Mouse (Mus musculus) CH12.LX (cell line): ENCODE results near the gene Coro2a. TPM values are rescaled to one million over a fixed set of nuclear protein-coding genes. Genes with fewer than 3 reads are reported as not detected.
A peak's percentile ranks its signal among the peaks of the same experiment; 100 is the strongest.

ENCODE experiments used
- DNase-seq: peaks from one replicate; pipeline ENCODE4 v3.0.0-alpha.2; 2013; ENCODE audit errors: extremely low read depth
- H3K27ac ChIP-seq: 2 replicates; pipeline ENCODE4 v1.5.1; 2012; ENCODE audit warnings: low read depth, mild to moderate bottlenecking, control low read depth, moderate library complexity; ENCODE audit not compliant: insufficient read depth
- H3K27me3 ChIP-seq: replicated peaks from 2 replicates; pipeline ENCODE3; 2012; ENCODE audit warnings: inconsistent platforms
- H3K36me3 ChIP-seq, 2 experiments: replicated peaks in 1 of 2; 2 replicates each; pipeline versions ENCODE3 to v1.6.1; 2012; ENCODE audit warnings: inconsistent platforms in 1 of 2, low read length in 1 of 2, mild to moderate bottlenecking in 1 of 2, mixed read lengths in 1 of 2, moderate library complexity in 1 of 2; ENCODE audit not compliant: control insufficient read depth in 1 of 2, insufficient read depth in 1 of 2
- H3K4me1 ChIP-seq, 2 experiments: 2 replicates each; pipeline ENCODE4 v1.6.1; 2012; ENCODE audit warnings: inconsistent platforms in 1 of 2, moderate library complexity in 1 of 2; ENCODE audit not compliant: insufficient read depth in 2 of 2, control insufficient read depth in 1 of 2
- H3K4me2 ChIP-seq: 2 replicates; pipeline ENCODE4 v1.6.1; 2012; ENCODE audit warnings: low read depth, mild to moderate bottlenecking, control low read depth; ENCODE audit not compliant: poor library complexity, insufficient read depth, severe bottlenecking
- H3K4me3 ChIP-seq, 3 experiments: fragments of 150-350 bp in 1 of 3; sonication (generic) in 1 of 3; replicated peaks in 1 of 3; 2 replicates each; pipeline versions ENCODE3 to v1.5.1; 2011 to 2012; ENCODE audit warnings: low read depth in 2 of 3, low read length in 2 of 3, mild to moderate bottlenecking in 2 of 3, moderate library complexity in 2 of 3, control low read depth in 1 of 3, improper control_type of control experiment in 1 of 3, inconsistent platforms in 1 of 3, mixed read lengths in 1 of 3; ENCODE audit not compliant: poor library complexity in 1 of 3
- H3K79me2 ChIP-seq: replicated peaks from 2 replicates; pipeline ENCODE4 v1.6.1; 2012; ENCODE audit warnings: mild to moderate bottlenecking, moderate library complexity; ENCODE audit not compliant: control insufficient read depth, poor library complexity, insufficient read depth, severe bottlenecking; ENCODE audit errors: extremely low read depth
- H3K9ac ChIP-seq: 2 replicates; pipeline ENCODE4 v1.6.1; 2012; ENCODE audit warnings: low read depth, mild to moderate bottlenecking, control low read depth, moderate library complexity; ENCODE audit not compliant: insufficient read depth
- H3K9me3 ChIP-seq: replicated peaks from 2 replicates; pipeline ENCODE3; 2012; ENCODE audit warnings: low read length, inconsistent platforms, mixed read lengths
- BHLHE40 ChIP-seq: IDR thresholded peaks from 2 replicates; pipeline ENCODE4 v1.6.1; 2011; ENCODE audit warnings: mild to moderate bottlenecking, low read depth, low read length, improper control_type of control experiment
- CHD1 ChIP-seq: IDR thresholded peaks from 2 replicates; pipeline ENCODE4 v1.6.1; 2012; ENCODE audit warnings: low read depth, low read length, improper control_type of control experiment, inconsistent platforms
- CHD2 ChIP-seq: IDR thresholded peaks from 2 replicates; pipeline ENCODE4 v1.6.1; 2011; ENCODE audit warnings: low read length, improper control_type of control experiment
- CTCF ChIP-seq, 2 experiments: IDR thresholded peaks in 1 of 2; conservative IDR thresholded peaks in 1 of 2; 2 replicates each; pipeline ENCODE4 v1.5.1; 2011 to 2012; ENCODE audit warnings: low read depth in 2 of 2, low read length in 2 of 2, improper control_type of control experiment in 1 of 2, inconsistent platforms in 1 of 2, mild to moderate bottlenecking in 1 of 2, moderate library complexity in 1 of 2
- E2F4 ChIP-seq: IDR thresholded peaks from 2 replicates; pipeline ENCODE4 v1.6.1; 2011; ENCODE audit warnings: low read depth, low read length, improper control_type of control experiment; ENCODE audit not compliant: insufficient replicate concordance
- ELF1 ChIP-seq: IDR thresholded peaks from 2 replicates; pipeline ENCODE4 v1.6.1; 2014; ENCODE audit warnings: low read depth, mild to moderate bottlenecking, inconsistent platforms, low read length, improper control_type of control experiment
- EP300 ChIP-seq: IDR thresholded peaks from 2 replicates; pipeline ENCODE4 v1.6.1; 2011; ENCODE audit warnings: low read length, improper control_type of control experiment
- ETS1 ChIP-seq: conservative IDR thresholded peaks from 2 replicates; pipeline ENCODE4 v1.6.1; 2012; ENCODE audit warnings: low read depth, mild to moderate bottlenecking, inconsistent platforms, low read length, improper control_type of control experiment, moderate library complexity
- GABPA ChIP-seq: IDR thresholded peaks from 2 replicates; pipeline ENCODE4 v1.6.1; 2012; ENCODE audit warnings: low read depth, low read length, improper control_type of control experiment, inconsistent platforms; ENCODE audit not compliant: insufficient replicate concordance
- HCFC1 ChIP-seq: IDR thresholded peaks from 2 replicates; pipeline ENCODE4 v1.6.1; 2012; ENCODE audit warnings: low read depth, mild to moderate bottlenecking, inconsistent platforms, low read length, improper control_type of control experiment
- IRF4 ChIP-seq: IDR thresholded peaks from 2 replicates; pipeline ENCODE4 v1.6.1; 2014; ENCODE audit warnings: low read depth, mild to moderate bottlenecking, inconsistent platforms, low read length, improper control_type of control experiment
- JUN ChIP-seq: IDR thresholded peaks from 2 replicates; pipeline ENCODE4 v1.6.1; 2011; ENCODE audit warnings: low read depth, mild to moderate bottlenecking, low read length, improper control_type of control experiment, moderate library complexity; ENCODE audit not compliant: insufficient read depth
- JUND ChIP-seq: conservative IDR thresholded peaks from 2 replicates; pipeline ENCODE4 v1.6.1; 2011; ENCODE audit warnings: low read depth, low read length, improper control_type of control experiment
- KAT2A ChIP-seq: IDR thresholded peaks from 2 replicates; pipeline ENCODE4 v1.6.1; 2012; ENCODE audit warnings: low read length, improper control_type of control experiment, inconsistent platforms; ENCODE audit not compliant: insufficient replicate concordance
- MAFK ChIP-seq: IDR thresholded peaks from 2 replicates; pipeline ENCODE4 v1.6.1; 2011; ENCODE audit warnings: low read length, improper control_type of control experiment; ENCODE audit not compliant: insufficient replicate concordance
- MAX ChIP-seq: IDR thresholded peaks from 2 replicates; pipeline ENCODE4 v1.6.1; 2011; ENCODE audit warnings: low read length, improper control_type of control experiment
- MAZ ChIP-seq: IDR thresholded peaks from 2 replicates; pipeline ENCODE4 v1.6.1; 2012; ENCODE audit warnings: low read depth, mild to moderate bottlenecking, inconsistent platforms, low read length, improper control_type of control experiment, moderate library complexity
- MEF2A ChIP-seq: IDR thresholded peaks from 2 replicates; pipeline ENCODE4 v1.6.1; 2014; ENCODE audit warnings: low read depth, mild to moderate bottlenecking, inconsistent platforms, low read length, improper control_type of control experiment, borderline replicate concordance
- MXI1 ChIP-seq: IDR thresholded peaks from 2 replicates; pipeline ENCODE4 v1.6.1; 2011; ENCODE audit warnings: mild to moderate bottlenecking, low read depth, low read length, improper control_type of control experiment
- MYC ChIP-seq: IDR thresholded peaks from 2 replicates; pipeline ENCODE4 v1.6.1; 2011; ENCODE audit warnings: low read depth, mild to moderate bottlenecking, improper control_type of control experiment, low read length
- NELFE ChIP-seq: IDR thresholded peaks from 2 replicates; pipeline ENCODE4 v1.6.1; 2011; ENCODE audit warnings: low read depth, low read length, improper control_type of control experiment
- NRF1 ChIP-seq: IDR thresholded peaks from 2 replicates; pipeline ENCODE4 v1.6.1; 2014; ENCODE audit warnings: low read depth, mild to moderate bottlenecking, inconsistent platforms, low read length, improper control_type of control experiment, moderate library complexity
- PAX5 ChIP-seq: IDR thresholded peaks from 2 replicates; pipeline ENCODE4 v1.6.1; 2012; ENCODE audit warnings: low read length, inconsistent platforms, mixed read lengths
- POLR2A ChIP-seq: IDR thresholded peaks from 2 replicates; pipeline ENCODE4 v1.6.1; 2011; ENCODE audit warnings: low read depth, mild to moderate bottlenecking, improper control_type of control experiment, low read length
- POLR2AphosphoS2 ChIP-seq: IDR thresholded peaks from 2 replicates; pipeline ENCODE4 v1.6.1; 2011; ENCODE audit warnings: low read depth, low read length, improper control_type of control experiment
- RAD21 ChIP-seq: IDR thresholded peaks from 2 replicates; pipeline ENCODE4 v1.6.1; 2011; ENCODE audit warnings: low read depth, mild to moderate bottlenecking, low read length, improper control_type of control experiment, moderate library complexity
- RCOR1 ChIP-seq: conservative IDR thresholded peaks from 2 replicates; pipeline ENCODE4 v1.6.1; 2012; ENCODE audit warnings: low read depth, mild to moderate bottlenecking, inconsistent platforms, low read length, improper control_type of control experiment
- SIN3A ChIP-seq: IDR thresholded peaks from 2 replicates; pipeline ENCODE4 v1.6.1; 2012; ENCODE audit warnings: low read length, improper control_type of control experiment, inconsistent platforms
- SMC3 ChIP-seq: IDR thresholded peaks from 2 replicates; pipeline ENCODE4 v1.6.1; 2011; ENCODE audit warnings: low read depth, low read length, improper control_type of control experiment
- TBP ChIP-seq: conservative IDR thresholded peaks from 2 replicates; pipeline ENCODE4 v1.6.1; 2011; ENCODE audit warnings: low read depth, low read length, improper control_type of control experiment
- TCF12 ChIP-seq: IDR thresholded peaks from 2 replicates; pipeline ENCODE4 v1.6.1; 2014; ENCODE audit warnings: low read depth, mild to moderate bottlenecking, inconsistent platforms, low read length, improper control_type of control experiment
- UBTF ChIP-seq: IDR thresholded peaks from 2 replicates; pipeline ENCODE4 v1.6.1; 2012; ENCODE audit warnings: low read depth, mild to moderate bottlenecking, inconsistent platforms, low read length, improper control_type of control experiment, moderate library complexity
- USF1 ChIP-seq: IDR thresholded peaks from 2 replicates; pipeline ENCODE4 v1.6.1; 2014; ENCODE audit warnings: low read depth, mild to moderate bottlenecking, inconsistent platforms, low read length, improper control_type of control experiment
- USF2 ChIP-seq: conservative IDR thresholded peaks from 2 replicates; pipeline ENCODE4 v1.6.1; 2011; ENCODE audit warnings: low read depth, low read length, improper control_type of control experiment
- ZC3H11A ChIP-seq: IDR thresholded peaks from 2 replicates; pipeline ENCODE4 v1.6.1; 2012; ENCODE audit warnings: low read depth, mild to moderate bottlenecking, inconsistent platforms, low read length, improper control_type of control experiment
- ZKSCAN1 ChIP-seq: IDR thresholded peaks from 2 replicates; pipeline ENCODE4 v1.6.1; 2012; ENCODE audit warnings: low read depth, inconsistent platforms, low read length, improper control_type of control experiment, borderline replicate concordance
- ZMIZ1 ChIP-seq: IDR thresholded peaks from 2 replicates; pipeline ENCODE4 v1.6.1; 2012; ENCODE audit warnings: low read depth, mild to moderate bottlenecking, inconsistent platforms, low read length, improper control_type of control experiment
- ZNF384 ChIP-seq: IDR thresholded peaks from 2 replicates; pipeline ENCODE4 v1.6.1; 2012; ENCODE audit warnings: low read depth, low read length, improper control_type of control experiment, inconsistent platforms
- dilution Hi-C: fragments of 300-500 bp; cut with MboI; formaldehyde crosslinking; loops from 2 replicates; pipeline ENCODE4 v1.14.3; 2020; ENCODE audit warnings: low sequenced_read_pairs; ENCODE audit not compliant: extremely low pct_unique_long_range_greater_than_20kb, extremely low pct_ligation_motif_present
- in situ Hi-C: fragments of 300-500 bp; cut with MboI; formaldehyde crosslinking; loops from 3 replicates; pipeline ENCODE4 v1.14.3; 2019; ENCODE audit warnings: low sequenced_read_pairs, low pct_ligation_motif_present, low pct_unique_long_range_greater_than_20kb, mixed read lengths
- polyA plus RNA-seq: library from polyadenylated mRNA; unstranded; fragments of >175 nt; gene quantifications from 2 replicates; pipeline ENCODE4 v1.2.1, GENCODE M21; 2012; ENCODE audit warnings: low read depth; ENCODE audit not compliant: insufficient read length
- total RNA-seq, 2 experiments: library from RNA; depleted of rRNA; stranded (reverse); fragments of 300-350 nt in 1 of 2; fragments of >200 nt in 1 of 2; gene quantifications; 2 replicates each; pipeline ENCODE4 v1.2.3; 2012 to 2014

The Coro2a gene
- total and polyA plus RNA-seq, 3 experiments: 24.6 to 223 (median 129) TPM

DNA sequence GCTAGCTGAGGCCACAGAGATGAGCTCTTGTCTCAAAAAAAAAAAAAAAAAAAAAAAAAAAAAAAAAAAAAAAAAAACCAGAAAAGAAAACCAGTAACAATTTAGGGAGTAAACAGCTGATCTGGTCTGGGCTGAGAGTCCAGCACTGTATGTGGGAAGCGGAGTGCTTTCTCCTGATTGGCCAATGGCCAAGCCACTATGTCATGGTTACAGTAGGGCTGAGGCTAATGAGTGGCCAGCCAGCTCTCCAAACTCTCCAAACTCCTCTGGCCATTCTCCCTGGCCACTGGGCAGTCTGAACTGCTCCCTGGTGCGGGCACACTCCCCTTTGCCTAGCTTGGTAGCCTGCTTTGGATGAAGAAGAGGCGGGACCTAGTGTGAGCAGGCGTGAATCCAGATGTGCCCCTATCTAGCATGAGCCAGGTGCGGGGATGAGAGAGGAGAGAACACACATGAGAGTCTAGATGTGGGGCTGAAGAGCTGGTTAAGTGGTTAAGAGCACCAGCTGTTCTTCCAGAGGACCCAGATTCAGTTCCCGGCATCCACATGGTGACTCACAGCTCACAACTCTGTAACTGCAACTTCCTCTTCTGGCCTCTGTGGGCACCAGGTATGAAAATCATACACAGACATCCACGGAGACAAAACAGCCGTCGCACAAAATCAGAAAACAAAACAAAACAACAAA is 10.0 kb downstream of the Coro2a start:
- dilution Hi-C loops (no loop called here), in situ Hi-C loops (no loop called here)
- H3K9me3 ChIP-seq: no peaks in the 10 kb centered on the region
- H3K27ac ChIP-seq: peak overlapping the region; percentile 90
- peak overlapping the region; percentile 42; the same call in 1 of the 2 replicates for H3K4me2 ChIP-seq
- peaks cover 56 to 85% of the 10 kb centered on the region in 2 experiments for H3K4me1 ChIP-seq
- peak; percentile 88 for DNase-seq
- peak overlapping the region; percentile 42; the same call in 1 of the 2 replicates for H3K9ac ChIP-seq
- peaks cover 23 to 38% of the 10 kb centered on the region in 2 experiments for H3K36me3 ChIP-seq
- TF ChIP-seq HCFC1 (no peak), IRF4 (peak; percentile 67; the same call in 1 of the 2 replicates), NRF1 (no peak), GABPA (no peak), RAD21 (no peak; the same call in 1 of the 2 replicates), E2F4 (no peak), MAZ (no peak), NELFE (no peak), CTCF (conservative IDR thresholded peaks at IDR 0.05 in 1 of 2, IDR thresholded peaks at IDR 0.05 in 1 of 2; ENCODE audit: low read depth in 2 of 2, low read length in 2 of 2) (no peak), ZNF384 (peak; percentile 89), POLR2AphosphoS2 (no peak), JUN (peak; percentile 30; the same call in 1 of the 2 replicates), TBP (no peak), ETS1 (peak; percentile 89), SIN3A (peak; percentile 75), MXI1 (peak; percentile 61), ZKSCAN1 (no peak), SMC3 (no peak), ZMIZ1 (no peak; the same call in 1 of the 2 replicates), MEF2A (peak; percentile 68; the same call in 1 of the 2 replicates), CHD2 (0 out of 2 replicates have a peak, but pooled peaks have one; percentile 52), MAFK (no peak), BHLHE40 (peak; percentile 69), TCF12 (peak; percentile 90), USF2 (no peak), POLR2A (peak; percentile 31; the same call in 1 of the 2 replicates), MAX (peak; percentile 87), ELF1 (no peak), CHD1 (no peak), USF1 (no peak), UBTF (no peak), ZC3H11A (no peak), KAT2A (no peak), EP300 (peak; percentile 87), RCOR1 (no peak; the same call in 1 of the 2 replicates), MYC (peak; percentile 80; the same call in 1 of the 2 replicates), JUND (peak; percentile 44; the same call in 1 of the 2 replicates), PAX5 (no peak)
- no peaks in the 10 kb centered on the region for H3K27me3 ChIP-seq
- H3K4me3 ChIP-seq: peak overlapping the region in 1 of 3 experiments; percentile 8
- H3K79me2 ChIP-seq: peaks cover 90% of the 10 kb centered on the region
